Mouse (Mus musculus) gastrocnemius, postnatal 36 days (tissue): ENCODE results near the gene Srrm4. TPM values are rescaled to one million over a fixed set of nuclear protein-coding genes. Genes with fewer than 3 reads are reported as not detected.

Source experiments
- DNase-seq, 2 experiments: peaks; one replicate each; pipeline ENCODE4 v3.0.0; 2022
- intact Hi-C: fragments of 180-260 bp; cut with DNase I; formaldehyde crosslinking; loops from one replicate; pipeline ENCODE4 v1.15.1; 2025
- long read RNA-seq, 2 experiments: library from polyadenylated mRNA; stranded (forward); transcript quantifications; one replicate each; pipeline ENCODE4 v2.0.0; 2021
- total RNA-seq, 2 experiments: library from RNA; stranded (reverse); gene quantifications; 2 replicates each; pipeline ENCODE4 v1.2.3; 2021

The Srrm4 gene
- under 1 TPM; 0.10 to 0.18 TPM for total RNA-seq
- long read RNA-seq, experiment 1: 0 reads
- long read RNA-seq, experiment 2: 0 reads

DNA sequence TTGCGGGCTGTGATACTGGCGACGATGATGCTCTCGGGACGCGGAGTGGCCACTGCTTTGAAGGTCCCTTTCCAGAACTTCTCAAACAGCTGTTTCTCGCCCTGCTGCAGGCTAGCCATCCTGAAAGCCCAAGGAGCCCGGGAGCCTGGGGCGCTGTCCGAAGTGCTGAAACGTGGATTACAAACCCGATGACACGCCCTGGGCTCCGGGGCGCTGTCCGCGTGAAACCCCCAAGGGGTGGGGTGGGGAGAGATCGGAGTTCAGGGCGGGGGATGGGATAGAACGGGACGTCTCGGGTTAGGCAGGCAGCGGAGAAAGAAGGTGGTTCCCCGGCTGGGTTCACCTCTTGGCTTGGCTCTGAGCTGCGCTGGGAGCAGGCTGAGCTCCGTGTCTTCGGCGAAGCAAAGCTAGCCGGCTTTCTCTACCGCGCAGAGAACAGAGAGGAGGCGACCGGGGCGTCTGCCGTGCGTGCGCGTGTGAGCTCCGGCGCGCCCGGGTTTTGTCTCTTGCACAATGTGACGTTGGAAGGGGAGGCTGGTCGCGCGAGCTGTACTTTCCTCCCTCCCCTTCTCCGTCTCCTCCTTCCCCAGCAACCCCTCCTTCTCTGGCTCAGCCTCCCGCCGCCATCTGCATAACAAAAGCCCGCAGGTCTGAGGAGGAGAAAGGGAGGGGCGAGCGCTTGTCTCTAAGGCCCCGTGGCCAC lies at the start of gene Srrm4:
Gene Srrm4, minus strand, starts transcription at position 472 of the 703 bp plus-strand sequence.
- peak in 1 of 2 experiments; percentile 8 for DNase-seq
- intact Hi-C loops: no loop called here

DNA sequence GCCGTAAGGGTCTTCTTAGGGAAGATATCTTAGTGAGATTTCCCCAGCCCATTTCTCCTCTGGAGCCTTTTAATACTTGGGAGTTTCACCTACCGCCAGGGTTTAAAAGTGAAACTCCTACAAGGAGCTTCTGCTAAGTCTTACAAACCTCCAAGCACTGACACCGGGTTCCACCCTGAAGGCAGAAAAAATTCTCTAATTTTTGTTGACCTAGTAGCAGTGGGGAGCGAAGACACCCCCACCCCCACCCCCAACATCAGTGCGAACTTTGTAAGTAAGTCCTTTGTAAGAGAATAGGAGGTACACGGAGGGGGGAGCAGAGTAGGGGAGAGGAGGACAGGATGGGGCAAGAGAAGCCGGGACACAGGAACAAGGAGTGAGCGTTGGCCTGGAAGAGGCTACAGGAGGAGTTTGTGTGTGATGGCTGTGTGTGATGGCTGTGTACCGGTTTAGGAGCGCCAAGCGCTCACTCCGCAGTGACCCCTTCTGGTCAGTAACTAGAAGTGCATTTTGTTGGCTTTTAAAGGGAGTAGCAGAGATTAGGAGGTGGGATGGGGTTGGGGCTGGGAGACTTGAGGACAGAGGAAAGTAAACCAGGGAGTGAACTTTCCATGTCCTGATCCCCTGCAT lies 1.3 kb upstream of the Srrm4 start:
- intact Hi-C loops: no loop called here
- no peak for DNase-seq

DNA sequence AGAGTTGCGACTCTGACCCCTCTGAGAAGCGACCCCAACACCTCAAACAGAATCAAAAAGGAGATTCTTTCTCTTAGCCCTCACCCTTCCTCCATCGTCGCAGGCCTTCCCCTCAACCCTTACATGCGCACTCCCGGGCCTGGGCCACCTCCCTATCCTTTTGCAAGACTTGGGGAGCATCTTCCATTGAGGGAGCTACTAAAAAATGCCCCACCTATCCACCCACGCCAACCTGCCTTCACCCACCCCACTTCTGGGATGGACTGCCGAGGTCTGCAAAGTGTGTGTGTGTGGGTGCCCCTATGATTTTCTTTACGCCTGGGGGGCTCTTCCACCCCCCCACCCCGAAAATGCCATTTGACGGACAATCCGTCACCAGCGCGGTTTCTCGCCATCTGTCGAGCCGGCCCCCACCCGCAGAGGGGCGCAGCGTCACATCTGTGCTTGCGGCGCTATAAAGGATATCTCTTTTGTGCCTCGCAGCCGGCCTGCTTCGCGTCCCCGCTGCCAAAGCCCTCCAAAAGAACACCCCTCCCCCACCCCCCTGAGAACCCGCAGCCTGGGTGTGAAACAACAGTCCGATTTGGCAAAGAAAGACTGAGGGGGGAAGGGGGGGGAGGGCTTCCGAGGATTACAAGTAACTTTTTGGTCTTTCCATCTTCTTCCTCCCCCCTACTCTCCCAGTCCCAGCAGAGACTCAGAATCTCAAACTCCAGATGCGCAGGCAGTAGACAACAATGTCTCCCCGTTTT lies 608 bp upstream of the Srrm4 start:
- DNase-seq: no peak
- intact Hi-C loops: no loop called here

DNA sequence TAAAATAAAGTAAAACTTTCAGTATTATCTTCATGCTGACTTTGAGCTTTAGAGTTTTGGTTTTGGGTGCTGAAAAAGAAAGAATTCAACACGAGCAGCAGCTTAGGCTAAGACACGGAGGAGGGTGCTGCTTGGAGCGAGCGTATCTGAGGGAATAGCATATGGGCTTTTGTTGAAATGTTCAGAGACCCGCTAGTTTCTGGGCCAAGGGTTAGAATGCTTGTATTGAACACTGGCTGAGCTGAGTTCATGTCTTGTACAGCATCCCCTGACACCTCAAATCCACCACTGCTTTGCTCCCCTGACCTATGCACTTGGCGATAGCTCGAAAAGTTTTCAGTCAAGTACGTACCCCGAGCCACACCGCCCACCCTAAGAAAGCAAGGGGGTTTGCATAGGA lies 919 bp downstream of the Srrm4 start:
- DNase-seq: no peak
- intact Hi-C loops: no loop called here

DNA sequence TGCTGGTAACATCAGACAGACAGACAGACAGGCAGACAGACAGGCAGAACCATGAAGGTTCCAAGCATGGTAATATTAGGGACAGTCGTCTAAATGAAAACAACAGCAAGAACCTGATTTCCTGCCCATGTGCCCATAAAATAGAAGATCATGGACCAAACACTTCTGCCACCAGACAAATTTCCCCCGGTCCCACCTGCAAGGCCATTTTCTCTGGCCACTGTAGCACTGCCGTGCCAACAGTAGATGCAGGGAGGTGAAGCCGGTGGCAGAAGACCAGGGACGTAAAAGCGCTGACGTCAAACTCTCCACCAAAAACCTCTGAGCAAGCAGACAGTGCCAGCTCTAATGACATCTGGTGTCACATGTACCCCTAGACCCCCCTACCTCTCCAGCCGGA lies 2.0 kb downstream of the Srrm4 start:
- intact Hi-C loops: loop anchor here (2.0 kb wide), 1 partner anchor 73 kb away; no protein-coding TSS in a partner anchor

DNA sequence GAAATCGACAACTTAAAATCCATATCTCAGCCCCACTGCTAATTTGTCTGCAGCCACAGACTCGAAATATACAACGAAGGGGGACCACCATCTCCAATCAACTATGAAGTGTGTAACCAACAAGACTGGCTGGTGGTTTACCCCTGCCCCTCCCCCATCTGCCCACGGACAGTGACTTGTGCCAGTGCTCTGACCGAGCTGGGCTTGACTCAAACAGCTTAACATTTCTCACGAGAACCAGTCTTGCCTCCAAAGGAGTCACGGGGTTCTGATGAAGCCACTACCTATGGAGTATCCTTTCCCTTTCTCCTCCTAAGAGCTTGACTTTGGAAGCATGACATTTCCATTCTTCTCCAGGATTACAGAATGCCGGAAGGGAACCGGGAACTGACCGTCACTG lies 2.8 kb downstream of the Srrm4 start:
- DNase-seq: no peak
- intact Hi-C loops: loop anchor here (2.0 kb wide), 1 partner anchor 72 kb away; no protein-coding TSS in a partner anchor

More for the DNA sequence above, 2.0 kb downstream of the Srrm4 start:
- DNase-seq: no peak

DNA sequence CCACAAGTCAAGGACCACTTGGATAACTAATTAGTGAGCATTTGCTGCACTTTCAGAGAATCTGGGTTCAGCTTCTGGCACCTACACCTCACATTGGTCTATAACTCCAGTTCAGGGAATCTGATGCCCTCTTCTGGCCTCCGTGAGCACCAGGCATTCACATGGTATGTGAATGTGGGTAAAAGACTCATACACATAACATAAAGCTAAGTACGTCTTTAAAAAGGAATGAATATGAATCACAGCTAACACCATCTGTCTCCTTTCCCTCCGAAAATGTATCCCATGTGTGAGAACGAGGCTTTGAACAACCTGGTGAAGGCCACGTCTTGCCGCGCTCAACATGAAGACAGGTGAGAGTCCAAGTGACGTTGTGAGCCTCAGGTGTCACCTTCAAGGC lies 12.1 kb downstream of the Srrm4 start:
- DNase-seq: no peak
- intact Hi-C loops: no loop called here

DNA sequence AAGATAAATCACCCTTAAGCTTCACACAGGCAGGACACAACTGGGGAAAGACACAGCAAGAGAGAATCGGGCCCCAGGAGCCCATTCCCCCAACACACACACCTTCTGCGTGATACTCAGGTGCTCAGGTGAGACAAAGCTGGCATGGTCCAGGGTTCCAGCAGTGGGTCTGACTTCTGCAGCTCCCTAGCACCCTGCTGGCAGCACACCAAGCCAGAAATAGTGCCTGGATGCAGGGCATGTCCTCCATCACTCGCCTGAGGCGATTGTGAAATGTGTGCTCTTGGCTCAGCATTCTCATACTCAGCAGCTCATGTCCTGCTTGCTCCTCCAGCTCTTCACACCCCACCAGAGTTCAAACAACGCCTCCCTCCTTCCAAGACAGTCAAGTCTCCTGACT lies 14.5 kb downstream of the Srrm4 start:
- intact Hi-C loops: no loop called here
- no peak for DNase-seq

DNA sequence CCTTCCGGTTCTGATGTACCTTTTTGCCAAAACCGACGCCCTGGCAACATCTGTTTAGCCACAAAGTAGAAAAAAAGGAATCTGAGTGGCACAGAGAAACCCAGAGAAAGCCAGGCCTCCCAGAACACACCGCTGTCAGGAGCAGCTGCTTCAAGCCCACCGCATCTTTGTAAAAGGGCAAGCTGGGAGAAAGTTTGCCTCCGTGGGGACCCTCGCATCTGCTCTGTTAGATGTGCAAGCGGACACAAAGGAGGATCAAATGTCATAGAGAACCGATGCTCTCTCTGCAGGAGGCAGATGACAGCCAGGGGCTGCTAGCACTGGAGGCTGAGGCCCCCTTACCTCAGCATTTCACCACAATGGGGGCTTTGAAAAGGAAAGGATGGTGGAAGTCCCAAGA lies 18.3 kb downstream of the Srrm4 start:
- intact Hi-C loops: no loop called here

DNA sequence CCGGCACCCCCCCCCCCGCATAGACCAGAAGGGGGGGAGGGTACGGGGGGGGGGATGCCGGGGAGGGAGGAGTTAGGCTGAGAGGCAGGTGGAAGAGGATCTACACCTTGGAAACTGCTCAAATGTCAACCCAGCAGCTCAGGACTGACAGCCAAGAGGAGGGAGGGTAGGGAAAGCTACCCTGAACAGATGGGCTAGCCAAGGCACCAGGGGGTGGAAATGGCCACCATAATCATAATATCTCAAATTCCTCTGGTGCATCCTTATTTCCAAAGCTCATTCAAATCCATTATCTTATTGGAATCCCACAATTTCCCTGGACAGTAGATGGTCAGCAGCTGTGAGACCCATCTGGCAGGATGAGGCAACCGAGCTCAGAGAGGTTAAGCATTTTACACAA lies 19.7 kb downstream of the Srrm4 start:
- DNase-seq: no peak
- intact Hi-C loops: no loop called here

More for the DNA sequence above, 18.3 kb downstream of the Srrm4 start:
- DNase-seq: no peak

DNA sequence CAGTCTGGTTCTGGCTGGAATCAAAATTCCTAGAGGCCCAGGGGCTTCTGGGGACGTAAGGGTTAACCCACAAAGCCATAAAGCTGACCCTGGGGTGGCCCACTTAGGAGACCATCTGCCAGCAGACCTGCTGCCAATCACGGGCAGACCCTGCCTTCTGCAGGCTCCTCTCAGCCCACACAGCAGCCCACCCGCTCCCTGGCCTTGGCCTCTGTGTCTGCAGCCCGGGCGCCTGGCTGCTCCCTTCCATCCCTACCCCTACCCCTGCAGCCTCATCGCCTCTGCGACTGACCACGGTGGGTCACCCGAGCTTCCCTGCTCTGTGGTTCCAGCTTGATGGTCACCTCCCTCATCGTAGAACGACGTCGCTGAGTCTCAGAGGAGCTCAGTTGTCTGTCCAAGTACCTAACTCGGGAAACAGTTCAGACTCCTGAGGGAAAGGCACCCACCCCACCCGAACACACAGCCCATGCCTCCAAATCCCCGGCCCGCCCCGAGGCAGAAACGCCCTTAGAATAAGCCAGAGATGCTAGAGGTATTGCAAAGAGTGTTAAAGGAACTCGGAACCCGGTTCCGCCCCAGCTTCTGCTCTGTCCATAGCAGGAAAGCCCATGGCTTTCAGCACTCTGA lies 20.3 kb downstream of the Srrm4 start:
- no peak for DNase-seq
- intact Hi-C loops: no loop called here

DNA sequence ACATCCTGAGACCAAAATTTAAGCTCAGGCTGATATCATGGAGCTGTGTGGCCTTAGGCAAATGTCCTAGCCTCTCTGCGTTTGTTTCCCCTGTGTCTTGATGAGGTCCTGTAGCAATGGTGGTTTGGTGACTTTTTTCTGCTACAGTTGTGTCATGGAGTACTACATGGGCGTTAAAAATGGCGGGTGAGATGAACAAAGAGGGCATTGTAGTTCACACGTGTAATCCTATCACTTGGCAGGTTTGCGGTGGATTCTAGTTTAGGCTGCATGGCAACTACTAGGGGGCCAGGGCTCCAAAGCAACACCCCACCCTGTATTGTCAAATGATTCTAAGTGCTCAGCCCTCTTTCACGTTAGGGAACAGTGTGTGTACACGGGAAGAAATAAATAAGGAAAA lies 21.1 kb downstream of the Srrm4 start:
- intact Hi-C loops: no loop called here
- no peak for DNase-seq

DNA sequence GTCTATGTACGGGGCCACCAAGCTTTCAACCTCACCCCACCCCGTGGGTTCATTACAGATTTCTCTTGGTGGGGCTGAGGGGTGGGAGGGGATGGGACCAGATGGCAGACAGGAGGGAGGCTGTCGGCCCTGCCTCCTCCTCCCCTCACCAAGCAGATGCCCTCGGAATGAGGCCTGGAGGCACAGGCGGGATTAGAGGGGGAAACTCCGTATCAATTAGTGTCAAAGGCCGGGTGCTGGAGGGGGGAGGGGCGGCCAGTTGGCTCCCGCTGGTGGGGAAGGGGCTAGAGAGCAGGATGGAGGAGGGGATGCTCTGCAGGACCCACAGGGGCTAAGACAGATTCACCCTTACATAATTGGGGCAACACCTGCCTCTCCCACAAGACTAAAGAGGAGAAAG lies 22.0 kb downstream of the Srrm4 start:
- DNase-seq: no peak
- intact Hi-C loops: loop anchor here (5.0 kb wide), 1 partner anchor 48 kb away; no protein-coding TSS in a partner anchor

DNA sequence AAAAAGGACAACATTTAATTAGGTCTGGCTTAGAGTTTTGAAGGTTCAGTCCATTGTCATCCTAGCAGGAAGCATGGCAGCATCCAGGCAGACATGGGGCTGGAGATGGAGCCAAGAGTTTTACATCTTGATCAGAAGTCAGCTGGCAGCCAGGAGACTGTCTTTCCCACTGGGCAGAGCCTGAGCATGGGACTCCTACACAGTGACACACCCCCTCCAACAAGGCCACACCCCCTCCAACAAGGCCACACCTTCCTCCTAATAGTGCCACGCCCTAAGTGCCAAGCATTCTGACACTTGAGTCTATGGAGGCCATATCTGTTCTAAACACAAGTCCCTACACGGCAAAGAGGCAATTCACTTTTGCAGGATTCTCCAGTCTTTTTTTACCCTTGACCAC lies 23.6 kb downstream of the Srrm4 start:
- DNase-seq: no peak
- intact Hi-C loops: loop anchor here (5.0 kb wide), 1 partner anchor 49 kb away; no protein-coding TSS in a partner anchor

DNA sequence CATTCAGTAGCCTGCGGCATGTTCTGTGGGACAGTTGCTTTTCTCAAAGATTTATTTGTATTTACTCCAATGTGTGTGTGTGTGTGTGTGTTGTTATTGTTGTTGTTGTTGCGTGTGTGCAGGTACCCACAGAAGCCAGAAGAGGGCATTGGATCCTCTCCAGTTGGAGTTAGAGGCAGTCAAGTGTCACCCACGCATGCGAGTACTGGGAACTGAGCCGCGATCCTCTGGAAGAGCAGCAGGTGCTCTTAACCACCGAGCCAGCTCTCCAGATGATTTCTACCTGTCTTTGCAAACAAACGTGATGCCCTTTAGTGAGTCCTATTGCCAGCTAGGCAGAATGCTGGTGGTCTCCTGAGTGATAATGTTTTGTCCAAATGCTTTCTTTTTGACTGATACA lies 24.3 kb downstream of the Srrm4 start:
- intact Hi-C loops: loop anchor here (5.0 kb wide), 1 partner anchor 50 kb away; no protein-coding TSS in a partner anchor
- DNase-seq: no peak

DNA sequence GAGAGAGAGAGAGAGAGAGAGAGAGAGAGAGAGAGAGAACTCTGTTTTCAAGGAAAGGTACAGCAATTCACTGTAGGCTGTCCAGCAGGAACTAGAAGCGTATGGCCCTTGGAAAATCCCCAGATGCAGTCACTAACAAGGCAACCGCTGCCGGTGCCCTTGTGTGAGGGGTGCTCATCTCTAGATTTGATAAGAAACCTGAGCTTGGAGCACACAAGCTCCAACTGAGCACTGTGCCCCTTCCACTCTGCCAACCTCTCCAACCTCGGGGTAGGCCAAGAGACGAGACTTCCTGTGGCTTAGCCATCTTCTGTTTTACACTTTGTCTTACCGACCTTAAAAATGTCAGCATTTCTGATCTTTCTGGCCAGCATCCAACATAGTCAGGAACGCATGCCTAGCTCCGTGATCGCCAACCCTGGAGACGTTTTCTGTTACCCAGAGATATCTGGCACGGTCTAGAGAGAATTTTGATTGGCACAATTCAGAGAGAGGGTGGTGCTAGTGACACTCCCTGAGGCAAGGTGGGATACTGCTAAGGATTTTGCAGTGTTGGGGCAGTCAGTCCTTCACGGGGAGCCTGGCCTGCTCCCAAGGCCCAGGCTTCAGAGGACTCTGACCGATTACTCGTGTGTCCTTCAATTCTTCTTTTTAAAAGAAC lies 25.1 kb downstream of the Srrm4 start:
- intact Hi-C loops: loop anchor here (5.0 kb wide), 1 partner anchor 51 kb away; no protein-coding TSS in a partner anchor
- no peak for DNase-seq

DNA sequence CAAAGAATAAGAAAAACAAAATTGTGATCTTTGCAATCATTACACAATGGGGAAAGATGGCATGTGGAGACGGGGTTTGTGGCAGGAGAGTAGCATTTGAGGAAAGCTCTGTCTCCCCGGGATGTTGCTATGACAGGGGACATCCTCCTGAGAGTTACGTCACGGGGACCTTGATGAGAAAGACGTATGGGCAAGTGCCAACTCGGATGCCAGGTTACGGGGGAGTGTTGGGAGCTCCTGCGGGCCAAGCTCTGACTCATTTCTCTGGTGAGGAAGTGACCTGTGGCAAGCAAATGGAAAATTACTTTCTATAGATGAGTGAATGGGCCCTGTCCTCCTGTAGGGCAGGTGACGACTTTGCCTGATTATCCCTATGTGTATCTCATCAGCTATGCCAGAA lies 26.0 kb downstream of the Srrm4 start:
- intact Hi-C loops: loop anchor here (5.0 kb wide), 1 partner anchor 52 kb away; no protein-coding TSS in a partner anchor
- DNase-seq: no peak

DNA sequence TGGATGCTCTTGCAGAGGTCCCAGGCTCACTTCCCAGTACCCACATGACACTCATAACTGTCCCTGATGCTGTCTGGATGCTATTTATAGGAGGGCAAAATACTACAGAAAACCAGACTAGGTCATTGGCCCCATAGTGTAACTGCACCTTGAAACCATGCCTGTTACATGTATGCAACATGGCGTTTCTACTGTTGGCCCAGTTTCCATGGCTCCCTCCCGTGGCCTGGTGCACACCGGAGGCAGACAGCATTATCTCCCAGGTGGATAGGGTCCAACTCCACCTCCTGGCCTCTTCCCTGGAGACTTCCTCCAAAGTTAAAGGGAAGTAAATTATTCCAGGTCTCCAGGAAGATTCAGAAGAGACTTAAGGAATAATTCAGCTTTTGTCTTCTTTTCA lies 27.2 kb downstream of the Srrm4 start:
- DNase-seq: no peak
- intact Hi-C loops: no loop called here

DNA sequence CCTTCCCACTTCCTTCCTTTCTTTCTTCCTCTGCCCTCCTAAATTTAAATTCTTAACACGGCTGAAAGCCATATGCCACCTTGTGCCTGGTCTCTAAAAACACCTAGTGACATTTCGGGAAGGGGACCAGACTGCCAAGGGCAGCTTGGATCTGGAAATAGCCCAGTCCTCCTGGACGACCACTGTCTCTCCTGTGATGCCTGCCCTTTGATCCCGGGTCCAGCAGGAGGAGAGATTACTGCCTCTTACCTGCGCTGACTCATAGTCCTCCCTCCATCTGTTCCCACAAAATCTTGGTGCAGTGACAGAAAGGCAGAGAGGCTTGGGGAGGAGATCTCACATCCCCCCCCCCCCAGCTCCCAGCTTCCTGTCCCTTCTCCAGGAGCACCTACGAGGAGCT lies 27.9 kb downstream of the Srrm4 start:
- intact Hi-C loops: no loop called here
- no peak for DNase-seq

DNA sequence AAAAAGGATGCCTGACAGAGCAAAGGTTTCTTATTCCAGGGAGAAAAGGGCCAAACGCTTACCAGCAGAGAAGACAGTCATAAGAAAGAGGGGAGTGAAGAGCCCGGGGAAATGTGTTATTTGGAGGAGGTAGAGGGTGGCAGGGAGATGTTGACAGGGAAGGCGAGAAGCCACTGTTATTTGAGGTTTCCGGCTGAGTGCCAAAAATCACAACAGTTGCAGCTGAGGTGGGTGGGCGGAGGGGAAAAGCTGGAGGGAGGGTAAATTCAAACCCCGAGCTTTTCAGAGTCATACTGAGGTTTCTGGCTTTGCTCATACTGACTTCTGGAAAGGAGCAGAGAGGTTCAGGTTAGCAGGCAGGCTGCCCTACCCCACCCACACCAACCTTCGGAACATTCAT lies 32.5 kb downstream of the Srrm4 start:
- intact Hi-C loops: no loop called here
- no peak for DNase-seq
